Mouse (Mus musculus): Measurements from ENCODE around the gene Gm7073. TPM values are rescaled to one million over a fixed set of nuclear protein-coding genes. Genes with fewer than 3 reads are reported as not detected.

The Gm7073 gene
- total and polyA plus RNA-seq, 3 experiments: not detected

DNA sequence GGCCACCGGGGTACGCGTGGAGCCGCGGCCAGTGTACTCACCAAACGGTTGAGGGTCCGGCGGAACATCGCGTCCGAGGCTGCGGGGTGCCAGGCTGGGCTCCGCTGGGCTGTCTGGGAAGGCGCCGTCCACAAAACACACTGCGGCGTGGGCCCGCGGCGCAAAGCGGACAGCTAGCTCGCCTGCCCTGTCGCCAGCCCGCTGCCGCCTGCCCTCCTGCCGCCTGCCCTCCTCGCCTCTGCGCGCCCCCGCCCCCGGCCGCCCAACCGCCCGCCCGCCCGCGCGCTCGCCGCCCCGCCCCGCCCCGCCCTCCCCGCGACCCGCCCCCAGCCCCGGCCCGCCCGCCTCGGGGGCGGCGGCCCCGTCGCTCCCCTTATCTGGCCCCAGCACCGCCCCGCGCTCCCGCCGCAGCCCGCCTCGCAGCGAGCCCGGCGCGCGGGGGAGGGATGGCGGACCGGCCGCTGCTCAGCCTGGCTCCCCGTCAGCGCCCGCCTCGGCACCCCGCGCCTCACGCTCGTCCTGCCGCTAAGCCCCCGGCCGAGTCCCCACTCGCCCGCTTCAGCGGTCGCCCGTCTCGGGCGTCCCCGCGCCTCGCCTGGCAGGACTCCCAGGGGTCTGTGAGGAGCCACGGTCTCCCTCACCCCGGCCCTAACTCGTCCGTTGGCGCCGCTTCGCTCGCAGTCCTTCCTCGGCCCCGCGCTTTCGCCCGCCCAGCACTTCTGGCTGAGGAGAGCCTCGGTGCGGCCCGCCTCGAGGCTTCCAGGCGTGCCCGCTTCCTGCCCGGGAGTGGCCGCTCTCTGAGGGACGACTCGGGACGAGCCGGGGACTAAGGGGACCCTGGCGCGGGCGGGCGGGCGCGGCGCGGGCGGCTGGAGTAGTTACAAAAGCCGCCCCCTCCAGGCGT, 135.0 kb downstream of the Gm7073 start:
- dilution Hi-C loops (cut with MboI; ENCODE audit: extremely low pct_ligation_motif_present, extremely low pct_unique_long_range_greater_than_20kb, low sequenced_read_pairs) (no loop called here), in situ Hi-C loops (cut with MboI; ENCODE audit: low pct_ligation_motif_present, low pct_unique_long_range_greater_than_20kb, low sequenced_read_pairs) (loop anchor here (10.0 kb wide), 1 partner anchor 389 kb away; no protein-coding TSS in a partner anchor)
- Histone ChIP-seq H3K36me3 (replicated peaks in 1 of 2; ENCODE audit: control insufficient read depth in 1 of 2, insufficient read depth in 1 of 2, low read length in 1 of 2) (no peaks in the 10 kb centered on the region), H3K27ac (ENCODE audit: insufficient read depth, low read depth) (no peak overlapping the region; the same call in 1 of the 2 replicates), H3K79me2 (replicated peaks; ENCODE audit: control insufficient read depth, extremely low read depth, insufficient read depth, poor library complexity, severe bottlenecking) (no peaks in the 10 kb centered on the region), H3K9me3 (replicated peaks; ENCODE audit: low read length) (no peaks in the 10 kb centered on the region), H3K9ac (ENCODE audit: insufficient read depth, low read depth) (peak overlapping the region; percentile 84), H3K4me3 (replicated peaks in 1 of 3; ENCODE audit: low read depth in 2 of 3, low read length in 2 of 3, poor library complexity in 1 of 3) (peak overlapping the region; percentile 40 to 85 (median 65)), H3K4me1 (ENCODE audit: control insufficient read depth in 1 of 2, insufficient read depth in 2 of 2) (no peaks in the 10 kb centered on the region), H3K4me2 (ENCODE audit: insufficient read depth, low read depth, poor library complexity, severe bottlenecking) (peak overlapping the region; percentile 74; the same call in 1 of the 2 replicates), H3K27me3 (replicated peaks) (no peaks in the 10 kb centered on the region)
- TF ChIP-seq SIN3A (IDR thresholded peaks at IDR 0.05; ENCODE audit: low read length) (0 out of 2 replicates have a peak, but pooled peaks have one; percentile 13), POLR2A (IDR thresholded peaks at IDR 0.05; ENCODE audit: low read depth, low read length) (peak; percentile 34; the same call in 1 of the 2 replicates), ZMIZ1 (IDR thresholded peaks at IDR 0.05; ENCODE audit: low read depth, low read length) (peak; percentile 24; the same call in 1 of the 2 replicates), TBP (conservative IDR thresholded peaks at IDR 0.05; ENCODE audit: low read depth, low read length) (no peak)
- DNase-seq (ENCODE audit: extremely low read depth): peak; percentile 18

GRCm38 (mm10) chrX:60403062-60403763, 135.8 kb downstream of the Gm7073 start:
- Histone ChIP-seq H3K27me3 (replicated peaks) (no peaks in the 10 kb centered on the region), H3K4me3 (replicated peaks in 1 of 3; ENCODE audit: low read depth in 2 of 3, low read length in 2 of 3, poor library complexity in 1 of 3) (peak overlapping the region; percentile 32 to 85 (median 61))
- 0 out of 2 replicates have a peak, but pooled peaks have one; percentile 50 for TF ChIP-seq MXI1 (IDR thresholded peaks at IDR 0.05; ENCODE audit: low read depth, low read length)
- no peak for TF ChIP-seq KAT2A (IDR thresholded peaks at IDR 0.05; ENCODE audit: insufficient replicate concordance, low read length)

DNA sequence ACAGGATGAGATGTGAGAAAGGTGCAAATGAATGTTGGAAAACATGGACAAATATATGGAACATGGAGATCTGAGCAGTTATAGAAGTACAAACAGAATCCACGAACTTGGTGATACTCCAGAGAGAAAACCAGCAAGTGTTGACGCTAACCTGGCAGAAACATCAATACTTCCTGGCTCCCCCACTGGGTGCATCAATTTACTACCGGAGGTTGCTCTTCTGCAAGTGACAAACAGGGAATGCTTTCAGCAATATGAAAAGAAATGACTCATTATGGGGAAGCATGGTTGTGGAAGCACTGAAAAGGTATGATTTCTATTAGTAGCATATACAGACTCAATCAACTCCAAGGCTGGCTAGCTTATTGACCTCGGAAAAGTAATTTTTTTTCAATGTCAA, 144.8 kb downstream of the Gm7073 start:
- no peak overlapping the region for H3K9ac ChIP-seq (ENCODE audit: insufficient read depth, low read depth)
- no peaks in the 10 kb centered on the region for H3K27me3 ChIP-seq (replicated peaks)
- H3K36me3 ChIP-seq (replicated peaks in 1 of 2; ENCODE audit: control insufficient read depth in 1 of 2, insufficient read depth in 1 of 2, low read length in 1 of 2): no peaks in the 10 kb centered on the region
- no peak for TF ChIP-seq TCF12 (IDR thresholded peaks at IDR 0.05; ENCODE audit: low read depth, low read length)
- in situ Hi-C loops (cut with MboI; ENCODE audit: low pct_ligation_motif_present, low pct_unique_long_range_greater_than_20kb, low sequenced_read_pairs) (no loop called here), dilution Hi-C loops (cut with MboI; ENCODE audit: extremely low pct_ligation_motif_present, extremely low pct_unique_long_range_greater_than_20kb, low sequenced_read_pairs) (no loop called here)
- no peak overlapping the region for H3K27ac ChIP-seq (ENCODE audit: insufficient read depth, low read depth)
- H3K4me1 ChIP-seq (ENCODE audit: control insufficient read depth in 1 of 2, insufficient read depth in 2 of 2): no peaks in the 10 kb centered on the region
- no peak overlapping the region for H3K4me2 ChIP-seq (ENCODE audit: insufficient read depth, low read depth, poor library complexity, severe bottlenecking)
- no peaks in the 10 kb centered on the region for H3K9me3 ChIP-seq (replicated peaks; ENCODE audit: low read length)
- H3K79me2 ChIP-seq (replicated peaks; ENCODE audit: control insufficient read depth, extremely low read depth, insufficient read depth, poor library complexity, severe bottlenecking): no peaks in the 10 kb centered on the region
- no peak overlapping the region for H3K4me3 ChIP-seq (replicated peaks in 1 of 3; ENCODE audit: low read depth in 2 of 3, low read length in 2 of 3, poor library complexity in 1 of 3)
- DNase-seq (ENCODE audit: extremely low read depth): no peak

More at GRCm38 (mm10) chrX:60403062-60403763, 135.8 kb downstream of the Gm7073 start:
- DNase-seq (ENCODE audit: extremely low read depth): no peak
- Histone ChIP-seq H3K9ac (ENCODE audit: insufficient read depth, low read depth) (peak overlapping the region; percentile 58), H3K9me3 (replicated peaks; ENCODE audit: low read length) (no peaks in the 10 kb centered on the region), H3K4me2 (ENCODE audit: insufficient read depth, low read depth, poor library complexity, severe bottlenecking) (peak overlapping the region; percentile 74), H3K79me2 (replicated peaks; ENCODE audit: control insufficient read depth, extremely low read depth, insufficient read depth, poor library complexity, severe bottlenecking) (no peaks in the 10 kb centered on the region), H3K36me3 (replicated peaks in 1 of 2; ENCODE audit: control insufficient read depth in 1 of 2, insufficient read depth in 1 of 2, low read length in 1 of 2) (no peaks in the 10 kb centered on the region), H3K4me1 (ENCODE audit: control insufficient read depth in 1 of 2, insufficient read depth in 2 of 2) (no peaks in the 10 kb centered on the region), H3K27ac (ENCODE audit: insufficient read depth, low read depth) (no peak overlapping the region)
- dilution Hi-C loops (cut with MboI; ENCODE audit: extremely low pct_ligation_motif_present, extremely low pct_unique_long_range_greater_than_20kb, low sequenced_read_pairs): no loop called here
- in situ Hi-C loops (cut with MboI; ENCODE audit: low pct_ligation_motif_present, low pct_unique_long_range_greater_than_20kb, low sequenced_read_pairs): loop anchor here (10.0 kb wide), 1 partner anchor 388 kb away; no protein-coding TSS in a partner anchor

All from CH12.LX (cell line).